Mouse (Mus musculus): ENCODE data around the gene Ints11. TPM values are rescaled to one million over a fixed set of nuclear protein-coding genes. Genes with fewer than 3 reads are reported as not detected.

Ints11 gene
- polyA plus RNA-seq, 1 experiment from 2014 or later, result 67.2 TPM

- peak; percentile 90 for ATAC-seq
- Histone ChIP-seq H3K4me1 (ENCODE audit: control insufficient read depth, insufficient read depth, low read depth, low read length) (peaks cover 38% of the 10 kb centered on the region), H3K27me3 (replicated peaks; ENCODE audit: control insufficient read depth, insufficient read depth, low read length) (no peaks in the 10 kb centered on the region), H3K27ac (ENCODE audit: low read depth, low read length) (peak within 1 kb of the TSS; percentile 85), H3K4me2 (ENCODE audit: low read length) (peak within 1 kb of the TSS; percentile 93), H3K9ac (ENCODE audit: low read depth, low read length) (peak within 1 kb of the TSS; percentile 99), H3K9me3 (ENCODE audit: control insufficient read depth, low read length) (no peaks in the 10 kb centered on the region), H3K4me3 (ENCODE audit: low read length) (peak within 1 kb of the TSS; percentile 90), H3K36me3 (ENCODE audit: control insufficient read depth, insufficient read depth, low read length) (no peaks in the 10 kb centered on the region)
- WGBS, result 3% methylated on average over 60 of the region's 65 CpGs
Measured at GRCm38 (mm10) chr4:155846871-155847578, 22.3 kb upstream of the Ints11 start, which contains the start of gene Dvl1. TSS of gene Dvl1 (plus strand) at chr4:155847402.

GRCm38 (mm10) chr4:155847591-155848352 lies 21.6 kb upstream of the Ints11 start:
- peak overlapping the region; percentile 93 for H3K4me2 ChIP-seq (ENCODE audit: low read length)
- H3K27ac ChIP-seq (ENCODE audit: low read depth, low read length), result peak overlapping the region; percentile 85
- H3K36me3 ChIP-seq (ENCODE audit: control insufficient read depth, insufficient read depth, low read length), result no peaks in the 10 kb centered on the region; the same call in 1 of the 2 replicates
- peak; percentile 4; the same call in 1 of the 2 replicates for ATAC-seq
- peak overlapping the region; percentile 99 for H3K9ac ChIP-seq (ENCODE audit: low read depth, low read length)
- H3K4me3 ChIP-seq (ENCODE audit: low read length), result peak overlapping the region; percentile 90
- peaks cover 38% of the 10 kb centered on the region for H3K4me1 ChIP-seq (ENCODE audit: control insufficient read depth, insufficient read depth, low read depth, low read length)
- H3K27me3 ChIP-seq (replicated peaks; ENCODE audit: control insufficient read depth, insufficient read depth, low read length), result no peaks in the 10 kb centered on the region
- 1% methylated on average over 60 of the region's 69 CpGs for WGBS
- no peaks in the 10 kb centered on the region for H3K9me3 ChIP-seq (ENCODE audit: control insufficient read depth, low read length)

GRCm38 (mm10) chr4:155848434-155849095 lies 20.8 kb upstream of the Ints11 start:
- peak overlapping the region; percentile 93 for H3K4me2 ChIP-seq (ENCODE audit: low read length)
- H3K9ac ChIP-seq (ENCODE audit: low read depth, low read length), result peak overlapping the region; percentile 99
- no peaks in the 10 kb centered on the region for H3K9me3 ChIP-seq (ENCODE audit: control insufficient read depth, low read length)
- H3K27ac ChIP-seq (ENCODE audit: low read depth, low read length), result no peak overlapping the region
- H3K36me3 ChIP-seq (ENCODE audit: control insufficient read depth, insufficient read depth, low read length), result peaks cover 2% of the 10 kb centered on the region; the same call in 1 of the 2 replicates
- ATAC-seq, result no peak
- 55% methylated on average over 7 of the region's 7 CpGs for WGBS
- no peaks in the 10 kb centered on the region for H3K27me3 ChIP-seq (replicated peaks; ENCODE audit: control insufficient read depth, insufficient read depth, low read length)
- peaks cover 38% of the 10 kb centered on the region for H3K4me1 ChIP-seq (ENCODE audit: control insufficient read depth, insufficient read depth, low read depth, low read length)
- peak overlapping the region; percentile 90 for H3K4me3 ChIP-seq (ENCODE audit: low read length)

- WGBS, result 95% methylated on average over 2 of the region's 2 CpGs
- Histone ChIP-seq H3K4me1 (ENCODE audit: control insufficient read depth, insufficient read depth, low read depth, low read length) (peaks cover 38% of the 10 kb centered on the region), H3K36me3 (ENCODE audit: control insufficient read depth, insufficient read depth, low read length) (peaks cover 2% of the 10 kb centered on the region; the same call in 1 of the 2 replicates), H3K9me3 (ENCODE audit: control insufficient read depth, low read length) (no peaks in the 10 kb centered on the region), H3K4me2 (ENCODE audit: low read length) (peak overlapping the region; percentile 93), H3K4me3 (ENCODE audit: low read length) (no peak overlapping the region; the same call in 1 of the 2 replicates), H3K27ac (ENCODE audit: low read depth, low read length) (no peak overlapping the region), H3K27me3 (replicated peaks; ENCODE audit: control insufficient read depth, insufficient read depth, low read length) (no peaks in the 10 kb centered on the region), H3K9ac (ENCODE audit: low read depth, low read length) (peak overlapping the region; percentile 15; the same call in 1 of the 2 replicates)
- ATAC-seq, result no peak
Measured at GRCm38 (mm10) chr4:155849391-155849790, 20.0 kb upstream of the Ints11 start.

- ATAC-seq, result no peak
- no peak overlapping the region for H3K27ac ChIP-seq (ENCODE audit: low read depth, low read length)
- peak overlapping the region; percentile 93; the same call in 1 of the 2 replicates for H3K4me2 ChIP-seq (ENCODE audit: low read length)
- WGBS, result 92% methylated on average over 3 of the region's 3 CpGs
- no peaks in the 10 kb centered on the region for H3K27me3 ChIP-seq (replicated peaks; ENCODE audit: control insufficient read depth, insufficient read depth, low read length)
- peaks cover 6% of the 10 kb centered on the region for H3K36me3 ChIP-seq (ENCODE audit: control insufficient read depth, insufficient read depth, low read length)
- no peak overlapping the region for H3K9ac ChIP-seq (ENCODE audit: low read depth, low read length)
- H3K4me1 ChIP-seq (ENCODE audit: control insufficient read depth, insufficient read depth, low read depth, low read length), result peaks cover 38% of the 10 kb centered on the region
- no peak overlapping the region for H3K4me3 ChIP-seq (ENCODE audit: low read length)
- H3K9me3 ChIP-seq (ENCODE audit: control insufficient read depth, low read length), result no peaks in the 10 kb centered on the region
Measured at GRCm38 (mm10) chr4:155849792-155850451, 19.4 kb upstream of the Ints11 start.

- Histone ChIP-seq H3K27ac (ENCODE audit: low read depth, low read length) (no peak overlapping the region), H3K9me3 (ENCODE audit: control insufficient read depth, low read length) (no peaks in the 10 kb centered on the region), H3K9ac (ENCODE audit: low read depth, low read length) (no peak overlapping the region), H3K4me3 (ENCODE audit: low read length) (no peak overlapping the region), H3K4me1 (ENCODE audit: control insufficient read depth, insufficient read depth, low read depth, low read length) (peaks cover 38% of the 10 kb centered on the region), H3K36me3 (ENCODE audit: control insufficient read depth, insufficient read depth, low read length) (peaks cover 16% of the 10 kb centered on the region), H3K27me3 (replicated peaks; ENCODE audit: control insufficient read depth, insufficient read depth, low read length) (no peaks in the 10 kb centered on the region), H3K4me2 (ENCODE audit: low read length) (no peak overlapping the region)
- no peak for ATAC-seq
- 96% methylated on average over 3 of the region's 3 CpGs for WGBS
Measured at GRCm38 (mm10) chr4:155851368-155851767, 18.0 kb upstream of the Ints11 start.

GRCm38 (mm10) chr4:155851951-155852411 lies 17.4 kb upstream of the Ints11 start:
- H3K36me3 ChIP-seq (ENCODE audit: control insufficient read depth, insufficient read depth, low read length), result peaks cover 19% of the 10 kb centered on the region
- H3K4me3 ChIP-seq (ENCODE audit: low read length), result no peak overlapping the region
- peaks cover 33% of the 10 kb centered on the region for H3K4me1 ChIP-seq (ENCODE audit: control insufficient read depth, insufficient read depth, low read depth, low read length)
- ATAC-seq, result no peak
- H3K9me3 ChIP-seq (ENCODE audit: control insufficient read depth, low read length), result no peaks in the 10 kb centered on the region
- no peaks in the 10 kb centered on the region for H3K27me3 ChIP-seq (replicated peaks; ENCODE audit: control insufficient read depth, insufficient read depth, low read length)
- no peak overlapping the region for H3K27ac ChIP-seq (ENCODE audit: low read depth, low read length)
- H3K4me2 ChIP-seq (ENCODE audit: low read length), result no peak overlapping the region
- no peak overlapping the region for H3K9ac ChIP-seq (ENCODE audit: low read depth, low read length)
- WGBS, result 70% methylated on average over 2 of the region's 2 CpGs

GRCm38 (mm10) chr4:155853421-155853820 lies 15.9 kb upstream of the Ints11 start:
- peaks cover 27% of the 10 kb centered on the region for H3K4me1 ChIP-seq (ENCODE audit: control insufficient read depth, insufficient read depth, low read depth, low read length)
- H3K9ac ChIP-seq (ENCODE audit: low read depth, low read length), result no peak overlapping the region
- H3K4me2 ChIP-seq (ENCODE audit: low read length), result no peak overlapping the region
- no peak overlapping the region for H3K27ac ChIP-seq (ENCODE audit: low read depth, low read length)
- no peaks in the 10 kb centered on the region for H3K27me3 ChIP-seq (replicated peaks; ENCODE audit: control insufficient read depth, insufficient read depth, low read length)
- no peak for ATAC-seq
- WGBS, result 89% methylated on average over 9 of the region's 9 CpGs
- H3K36me3 ChIP-seq (ENCODE audit: control insufficient read depth, insufficient read depth, low read length), result peaks cover 23% of the 10 kb centered on the region
- no peak overlapping the region for H3K4me3 ChIP-seq (ENCODE audit: low read length)
- no peaks in the 10 kb centered on the region for H3K9me3 ChIP-seq (ENCODE audit: control insufficient read depth, low read length)
